Mouse (Mus musculus) hematopoietic multipotent progenitor cell, adult 10-12 weeks (in vitro differentiated cells): ENCODE results near the gene Adamts20. TPM values are rescaled to one million over a fixed set of nuclear protein-coding genes. Genes with fewer than 3 reads are reported as not detected.

Source experiments
- polyA plus RNA-seq: library from polyadenylated mRNA; stranded (reverse); fragments of >175 nt; gene quantifications from 2 replicates; pipeline ENCODE4 v1.2.3, GENCODE M21; 2012; ENCODE audit warnings: low replicate concordance

The Adamts20 gene
- polyA plus RNA-seq = 0.03 TPM in 1 of 2 replicates, not detected in the other

GRCm38 (mm10) chr15:94465318-94465717, at the start of gene Adamts20:
Adamts20 (minus strand) TSS chr15:94465418.

Other genes with a start within 250 kb of the Adamts20 start
- 2.8 and 4.6 TPM in 2 replicates for gene Pus7l, start 78.1 kb upstream of the Adamts20 start, polyA plus RNA-seq
- gene Irak4, start 78.2 kb upstream of the Adamts20 start, polyA plus RNA-seq = 16.5 TPM in 2 replicates
- 3.3 and 6.0 TPM in 2 replicates for gene Twf1, start 124.5 kb upstream of the Adamts20 start, polyA plus RNA-seq
- not detected in 2 replicates for gene Tmem117, start 163.8 kb upstream of the Adamts20 start, polyA plus RNA-seq